Mouse (Mus musculus) testis, adult 2 months (tissue): ENCODE measurements around the gene Nap1l1. TPM values are rescaled to one million over a fixed set of nuclear protein-coding genes. Genes with fewer than 3 reads are reported as not detected.
A peak's percentile ranks its signal among the peaks of the same experiment; 100 is the strongest.
"Not testable (repeated sequence)": the region's sequence is repeated elsewhere in the genome, so short reads cannot be mapped to it uniquely, and the experiment has no call there.

ENCODE experiments used
- H3K27ac ChIP-seq: fragments of 200-500 bp; 2 replicates; pipeline ENCODE4 v1.5.1; 2012; ENCODE audit warnings: low read depth, low read length; ENCODE audit not compliant: control insufficient read depth, insufficient read depth
- H3K27me3 ChIP-seq: fragments of 200-500 bp; 2 replicates; pipeline ENCODE4 v1.6.1; 2012; ENCODE audit warnings: mild to moderate bottlenecking, low read length, moderate library complexity; ENCODE audit not compliant: control insufficient read depth, insufficient read depth
- H3K36me3 ChIP-seq: fragments of 200-500 bp; 2 replicates; pipeline ENCODE4 v1.6.1; 2012; ENCODE audit warnings: mild to moderate bottlenecking, low read length; ENCODE audit not compliant: control insufficient read depth, insufficient read depth
- H3K4me1 ChIP-seq: fragments of 200-500 bp; 2 replicates; pipeline ENCODE4 v1.6.1; 2012; ENCODE audit warnings: low read length; ENCODE audit not compliant: control insufficient read depth, insufficient read depth
- H3K4me3 ChIP-seq: fragments of 200-500 bp; 2 replicates; pipeline ENCODE4 v1.5.1; 2012; ENCODE audit warnings: low read depth, mild to moderate bottlenecking, low read length, moderate library complexity, mixed read lengths; ENCODE audit not compliant: control insufficient read depth
- CTCF ChIP-seq: fragments of 200-500 bp; IDR thresholded peaks from 2 replicates; pipeline ENCODE4 v1.5.1; 2012; ENCODE audit warnings: low read depth, mild to moderate bottlenecking, inconsistent platforms, low read length, moderate library complexity; ENCODE audit not compliant: control insufficient read depth, insufficient read depth, insufficient replicate concordance
- POLR2A ChIP-seq: fragments of 200-500 bp; IDR thresholded peaks from 2 replicates; pipeline ENCODE4 v1.6.1; 2012; ENCODE audit warnings: low read depth, mild to moderate bottlenecking, inconsistent platforms, low read length, moderate library complexity; ENCODE audit not compliant: control insufficient read depth
- polyA plus RNA-seq: library from polyadenylated mRNA; depleted of rRNA; stranded (reverse); fragments of >200 nt; gene quantifications from 2 replicates; pipeline ENCODE4 v1.2.3, GENCODE M21; 2012; rRNA removed

Nap1l1 gene
- 16.4 and 23.5 TPM in 2 replicates for polyA plus RNA-seq

DNA sequence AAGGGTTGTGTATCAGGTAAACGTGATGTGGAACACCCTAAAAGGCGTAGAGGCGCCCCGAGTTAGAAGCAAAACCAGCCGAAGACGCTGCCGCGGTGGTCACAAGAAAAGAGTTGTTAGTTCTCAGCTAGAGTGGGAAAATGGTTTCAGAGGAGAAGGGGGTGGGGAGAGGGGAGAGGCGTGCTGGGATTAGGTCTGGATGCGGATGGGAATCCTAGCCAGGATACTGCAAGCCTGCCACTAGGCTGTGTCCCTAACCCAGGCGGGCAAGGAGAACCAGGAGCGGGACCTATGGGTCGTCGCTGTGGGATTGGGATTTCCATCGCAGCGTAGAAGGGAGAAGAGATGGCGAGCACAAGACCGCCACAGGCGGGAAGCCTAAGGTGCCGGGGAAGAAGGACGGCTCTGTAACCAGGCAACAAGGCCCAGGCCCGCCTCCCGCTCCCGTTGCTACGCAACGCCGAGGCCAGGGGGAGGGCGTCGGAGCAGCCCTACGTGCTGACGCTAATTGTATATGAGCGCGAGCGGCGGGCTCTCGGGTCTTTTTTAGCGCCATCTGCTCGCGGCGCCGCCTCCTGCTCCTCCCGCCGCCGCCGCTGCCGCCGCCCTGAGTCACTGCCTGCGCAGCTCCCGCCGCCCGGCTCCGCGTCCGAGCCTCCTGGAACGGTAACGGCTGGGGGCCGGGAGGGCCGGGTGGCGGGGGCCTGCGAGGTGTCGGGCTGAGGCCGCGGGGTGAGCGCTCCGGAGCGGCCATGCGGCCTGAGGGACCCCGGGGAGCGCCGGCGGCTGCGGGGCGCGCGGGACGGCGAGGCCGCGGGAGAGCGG, at the start of gene Nap1l1:
Gene Nap1l1 (plus strand): TSS at position 538 of the 825 bp plus-strand sequence.
- Histone ChIP-seq H3K4me1 (peaks cover 7% of the 10 kb centered on the region), H3K36me3 (no peaks in the 10 kb centered on the region), H3K27ac (peak within 1 kb of the TSS; percentile 92), H3K27me3 (no peaks in the 10 kb centered on the region), H3K4me3 (peak within 1 kb of the TSS; percentile 99)
- TF ChIP-seq CTCF (no peak), POLR2A (peak; percentile 70)

DNA sequence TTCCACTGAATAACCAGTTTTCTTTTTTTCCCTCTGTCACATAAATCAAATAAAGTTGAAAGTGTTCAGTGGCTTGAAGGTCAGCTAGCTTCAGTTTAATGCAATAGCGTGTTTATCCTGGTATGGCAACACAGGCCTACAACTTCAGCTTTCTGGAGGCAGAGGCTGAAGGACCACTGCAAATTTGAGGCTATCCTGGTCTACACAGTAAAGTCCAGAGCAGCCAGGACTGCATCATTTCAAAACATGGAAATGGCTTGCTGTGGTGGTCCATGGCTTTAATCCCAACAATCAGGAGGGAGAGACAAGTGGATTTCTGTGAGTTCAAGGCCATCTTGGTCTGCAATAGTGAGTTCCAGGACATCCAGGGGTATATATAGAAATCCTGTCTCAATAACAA, 46.5 kb upstream of the Nap1l1 start:
- Histone ChIP-seq H3K36me3 (no peaks in the 10 kb centered on the region), H3K4me3 (no peak overlapping the region), H3K27me3 (no peaks in the 10 kb centered on the region), H3K4me1 (no peaks in the 10 kb centered on the region), H3K27ac (no peak overlapping the region)
- no peak for TF ChIP-seq POLR2A

DNA sequence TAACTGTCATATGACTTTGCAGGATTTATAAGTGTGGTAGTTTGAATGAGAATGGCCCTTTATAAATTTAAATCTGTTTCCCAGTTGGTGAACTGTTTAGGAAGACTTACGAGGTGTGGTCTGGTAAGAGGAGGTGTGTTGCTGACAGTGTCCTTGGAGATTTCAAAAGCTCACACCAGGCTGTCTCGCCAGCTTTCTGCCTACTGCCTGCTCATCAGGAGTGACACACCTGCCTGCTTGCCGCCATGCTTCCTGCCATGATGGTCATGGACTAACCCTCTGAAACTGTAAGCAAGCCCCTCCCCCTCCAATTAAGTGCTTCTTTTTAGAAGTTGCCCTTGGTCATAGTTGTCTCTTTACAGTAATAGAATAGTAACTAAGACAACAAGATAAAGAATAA, 39.5 kb upstream of the Nap1l1 start:
- Histone ChIP-seq H3K4me1 (no peaks in the 10 kb centered on the region), H3K27ac (no peak overlapping the region), H3K36me3 (no peaks in the 10 kb centered on the region), H3K4me3 (no peak overlapping the region), H3K27me3 (no peaks in the 10 kb centered on the region)
- TF ChIP-seq CTCF, result no peak
- TF ChIP-seq POLR2A, result no peak

DNA sequence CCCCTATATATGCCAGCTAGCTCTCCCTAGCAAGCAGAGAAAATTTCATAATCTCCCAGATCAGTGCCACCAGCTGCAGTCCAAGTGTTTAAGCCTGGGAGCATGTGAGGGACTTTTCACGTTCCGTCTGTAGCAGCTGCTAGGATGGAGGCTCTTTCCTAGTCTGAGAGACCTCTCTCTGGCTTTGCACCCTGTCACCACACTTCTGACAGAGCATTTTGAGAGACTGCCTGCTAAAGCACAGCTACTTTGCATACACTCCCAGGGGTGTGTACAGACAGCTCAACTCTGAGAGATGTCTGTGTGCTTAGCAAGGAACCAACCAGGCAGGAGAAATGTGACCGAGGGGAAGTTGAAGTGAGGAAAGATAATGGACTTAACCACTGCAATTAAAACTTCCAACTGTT, 32.0 kb upstream of the Nap1l1 start:
- Histone ChIP-seq H3K36me3 (no peaks in the 10 kb centered on the region), H3K27ac (no peak overlapping the region), H3K4me3 (no peak overlapping the region), H3K4me1 (no peaks in the 10 kb centered on the region), H3K27me3 (no peaks in the 10 kb centered on the region)
- TF ChIP-seq CTCF, result no peak
- TF ChIP-seq POLR2A, result no peak

DNA sequence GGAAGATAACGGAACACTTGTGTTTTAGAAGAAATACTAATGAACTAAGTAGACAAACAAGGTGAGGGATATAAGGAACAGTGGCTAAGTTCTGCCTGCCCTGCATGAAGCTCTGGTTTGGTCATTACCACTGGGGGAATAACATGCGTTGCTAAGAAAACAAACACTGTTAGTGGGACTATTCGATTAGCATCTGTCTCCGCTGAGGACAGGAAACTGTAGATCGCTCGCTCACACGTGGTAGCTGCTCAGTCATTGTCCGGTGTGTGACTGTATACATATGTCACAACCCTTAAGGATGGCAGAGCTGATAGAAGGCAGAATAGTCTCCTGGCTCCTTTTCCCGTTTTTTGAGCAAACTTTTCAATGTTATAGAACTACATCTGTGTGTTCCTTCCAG, 28.8 kb upstream of the Nap1l1 start:
- Histone ChIP-seq H3K4me1 (no peaks in the 10 kb centered on the region), H3K4me3 (no peak overlapping the region), H3K27ac (no peak overlapping the region), H3K36me3 (no peaks in the 10 kb centered on the region), H3K27me3 (no peaks in the 10 kb centered on the region)
- TF ChIP-seq POLR2A (no peak), CTCF (no peak)

DNA sequence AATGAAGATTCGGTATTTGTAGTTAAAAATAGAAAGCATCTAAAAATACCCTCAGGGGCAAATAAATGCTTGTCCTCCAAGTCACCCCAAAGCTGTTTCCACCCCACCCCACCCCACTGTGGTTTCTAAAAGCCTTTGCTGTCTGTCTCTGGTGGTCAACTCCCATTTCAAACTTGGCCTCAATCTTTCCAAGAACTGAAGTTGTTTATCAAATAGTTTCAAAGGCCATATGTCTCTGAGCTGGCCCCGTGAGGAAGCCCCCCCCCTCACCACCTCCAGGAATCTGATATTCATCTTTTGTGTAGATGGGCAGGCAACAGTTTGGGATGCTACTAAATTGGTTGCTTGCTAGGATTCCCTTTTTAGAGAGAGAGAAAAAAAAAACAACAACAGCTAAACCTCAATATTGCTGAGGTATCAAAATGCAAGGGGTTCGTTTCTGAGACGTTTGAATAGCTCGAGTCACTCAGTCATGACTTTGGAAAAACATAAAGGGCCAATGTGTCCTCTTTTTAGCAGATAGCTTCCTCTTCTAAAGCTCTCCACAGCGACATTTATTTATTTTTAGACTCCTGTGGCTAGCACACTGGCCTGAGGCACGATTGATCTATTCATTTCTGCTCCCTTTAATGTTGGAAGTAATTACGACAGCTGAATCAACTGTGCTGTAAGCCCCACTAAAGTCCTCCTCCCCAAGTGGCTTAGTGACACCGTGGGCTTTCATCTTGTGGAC, 26.9 kb upstream of the Nap1l1 start:
- Histone ChIP-seq H3K4me1 (no peaks in the 10 kb centered on the region), H3K36me3 (no peaks in the 10 kb centered on the region), H3K27me3 (no peaks in the 10 kb centered on the region), H3K4me3 (no peak overlapping the region), H3K27ac (no peak overlapping the region)
- no peak for TF ChIP-seq POLR2A
- TF ChIP-seq CTCF, result no peak

DNA sequence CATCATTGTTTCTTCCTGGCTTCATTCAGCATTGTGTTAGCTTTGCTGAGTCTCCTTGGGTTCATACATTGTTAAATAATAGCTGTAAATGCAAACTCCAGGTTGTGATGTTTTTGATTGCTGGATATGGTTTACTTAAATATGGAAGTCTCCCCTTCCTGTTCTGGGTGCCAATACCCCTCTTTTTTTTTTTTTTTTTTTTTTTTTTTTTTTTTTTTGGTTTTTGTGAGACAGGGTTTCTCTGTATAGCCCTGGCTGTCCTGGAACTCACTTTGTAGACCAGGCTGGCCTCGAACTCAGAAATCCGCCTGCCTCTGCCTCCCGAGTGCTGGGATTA, 26.4 kb upstream of the Nap1l1 start:
- H3K4me1 ChIP-seq, H3K36me3 ChIP-seq, H3K27ac ChIP-seq: not testable (repeated sequence)

DNA sequence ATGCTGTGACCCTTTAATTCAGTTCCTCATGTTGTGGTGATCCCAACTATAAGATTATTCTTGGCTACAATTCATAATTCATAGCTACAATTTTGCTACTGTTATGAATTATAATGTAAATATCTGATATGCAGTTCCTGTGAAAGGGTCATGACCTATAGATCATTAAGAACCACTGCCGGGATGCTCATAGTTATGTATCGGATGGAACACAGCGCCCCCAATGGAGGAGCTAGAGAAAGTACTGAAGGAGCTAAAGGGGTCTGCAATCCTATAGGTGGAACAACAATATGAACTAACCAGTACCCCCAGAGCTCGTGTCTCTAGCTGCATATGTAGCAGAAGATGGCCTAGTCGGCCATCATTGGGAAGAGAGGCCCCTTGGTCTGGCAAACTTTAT, 23.4 kb upstream of the Nap1l1 start:
- H3K27me3 ChIP-seq, H3K4me1 ChIP-seq, H3K4me3 ChIP-seq, H3K27ac ChIP-seq, H3K36me3 ChIP-seq: not testable (repeated sequence)

More for the DNA sequence above, 26.4 kb upstream of the Nap1l1 start:
- not testable (repeated sequence) for H3K27me3 ChIP-seq, H3K4me3 ChIP-seq
